Mouse (Mus musculus): ENCODE measurements around the gene Bloc1s3. TPM values are rescaled to one million over a fixed set of nuclear protein-coding genes. Genes with fewer than 3 reads are reported as not detected.

The Bloc1s3 gene
- total and polyA plus RNA-seq, 3 experiments = 6.1 to 7.5 TPM; not detected in 1

DNA sequence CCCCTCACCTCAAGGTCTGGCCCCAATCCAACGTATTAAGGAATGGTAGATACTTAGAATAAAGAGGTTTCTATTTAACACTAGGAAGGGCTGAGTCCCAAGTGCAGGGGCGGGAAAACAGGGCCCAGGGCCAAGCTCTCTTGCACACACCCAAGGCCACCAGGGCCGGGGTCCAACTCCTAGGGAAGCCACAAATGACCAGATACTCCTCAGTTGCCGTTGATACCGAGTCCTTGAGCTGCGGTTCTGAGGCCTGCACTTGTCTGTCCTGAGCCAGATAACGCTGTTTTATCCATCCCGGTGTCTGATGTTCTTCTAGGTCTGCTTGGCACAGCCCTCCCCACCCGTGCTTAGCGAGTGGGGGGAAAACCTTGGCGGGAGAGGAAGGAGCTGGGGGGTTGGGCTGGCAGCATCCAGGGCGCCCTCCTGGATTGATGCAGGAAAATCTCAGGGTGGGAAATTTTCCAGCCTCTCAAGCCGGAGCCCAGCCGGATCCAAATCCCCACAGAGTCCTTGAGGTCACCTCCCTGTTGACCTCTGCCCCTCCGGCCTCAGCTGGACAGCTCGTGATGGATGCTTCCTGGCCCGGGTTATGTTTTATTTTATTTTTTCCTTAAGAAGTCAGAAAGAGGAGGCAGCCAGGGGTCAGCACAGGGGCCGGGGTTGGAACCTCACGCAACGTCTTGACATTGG, 12.5 kb downstream of the Bloc1s3 start:
- H3K36me3 ChIP-seq (ENCODE audit: control insufficient read depth in 1 of 2, insufficient read depth in 2 of 2, low read length in 2 of 2) = no peaks in the 10 kb centered on the region
- no peak overlapping the region for H3K27ac ChIP-seq (ENCODE audit: control insufficient read depth, low read depth, low read length)
- peak overlapping the region; percentile 50 for H3K4me3 ChIP-seq (ENCODE audit: control insufficient read depth in 1 of 2, insufficient read depth in 1 of 2, low read depth in 2 of 2, low read length in 2 of 2)
- no peaks in the 10 kb centered on the region for H3K9me3 ChIP-seq (replicated peaks; ENCODE audit: insufficient read depth, low read length)
- no peaks in the 10 kb centered on the region for H3K27me3 ChIP-seq (ENCODE audit: control insufficient read depth in 1 of 2, insufficient read depth in 2 of 2, low read length in 2 of 2)
- no peaks in the 10 kb centered on the region for H3K79me2 ChIP-seq (ENCODE audit: control insufficient read depth, insufficient read depth, low read length, poor library complexity)
- DNase-seq (ENCODE audit: low read depth, low spot score) = peak; percentile 52
- no peak for TF ChIP-seq MAZ (IDR thresholded peaks at IDR 0.05; ENCODE audit: low read depth, low read length)
- no peak for TF ChIP-seq UBTF (IDR thresholded peaks at IDR 0.05; ENCODE audit: borderline replicate concordance, insufficient read depth, low read depth, low read length)
- TF ChIP-seq ZKSCAN1 (IDR thresholded peaks at IDR 0.05; ENCODE audit: low read depth, low read length) = no peak
- TF ChIP-seq CHD2 (IDR thresholded peaks at IDR 0.05; ENCODE audit: low read length) = no peak
- TF ChIP-seq TAL1 (IDR thresholded peaks at IDR 0.05; ENCODE audit: low read length) = peak; percentile 12; the same call in 1 of the 2 replicates
- peak; percentile 53; the same call in 1 of the 2 replicates for TF ChIP-seq TCF12 (IDR thresholded peaks at IDR 0.05; ENCODE audit: low read depth, low read length)
- TF ChIP-seq BHLHE40 (IDR thresholded peaks at IDR 0.05; ENCODE audit: borderline replicate concordance, low read depth, low read length) = no peak
- TF ChIP-seq EP300 (IDR thresholded peaks at IDR 0.05; ENCODE audit: low read depth in 1 of 2, low read length in 2 of 2) = peak; percentile 23 to 56; a peak in 2 of 4 replicates
- TF ChIP-seq GATA1 (IDR thresholded peaks at IDR 0.05; ENCODE audit: low read depth, low read length) = peak; percentile 28; the same call in 1 of the 2 replicates
- no peak for TF ChIP-seq SIN3A (IDR thresholded peaks at IDR 0.05; ENCODE audit: low read length)
- peaks cover 0 to 13% of the 10 kb centered on the region in 2 experiments; a peak in 3 of 4 replicates for H3K4me1 ChIP-seq (ENCODE audit: control insufficient read depth in 1 of 2, insufficient read depth in 2 of 2, low read length in 2 of 2)
- peak overlapping the region; percentile 34; the same call in 1 of the 2 replicates for H3K9ac ChIP-seq (ENCODE audit: control insufficient read depth, low read depth, low read length, poor library complexity, severe bottlenecking)

DNA sequence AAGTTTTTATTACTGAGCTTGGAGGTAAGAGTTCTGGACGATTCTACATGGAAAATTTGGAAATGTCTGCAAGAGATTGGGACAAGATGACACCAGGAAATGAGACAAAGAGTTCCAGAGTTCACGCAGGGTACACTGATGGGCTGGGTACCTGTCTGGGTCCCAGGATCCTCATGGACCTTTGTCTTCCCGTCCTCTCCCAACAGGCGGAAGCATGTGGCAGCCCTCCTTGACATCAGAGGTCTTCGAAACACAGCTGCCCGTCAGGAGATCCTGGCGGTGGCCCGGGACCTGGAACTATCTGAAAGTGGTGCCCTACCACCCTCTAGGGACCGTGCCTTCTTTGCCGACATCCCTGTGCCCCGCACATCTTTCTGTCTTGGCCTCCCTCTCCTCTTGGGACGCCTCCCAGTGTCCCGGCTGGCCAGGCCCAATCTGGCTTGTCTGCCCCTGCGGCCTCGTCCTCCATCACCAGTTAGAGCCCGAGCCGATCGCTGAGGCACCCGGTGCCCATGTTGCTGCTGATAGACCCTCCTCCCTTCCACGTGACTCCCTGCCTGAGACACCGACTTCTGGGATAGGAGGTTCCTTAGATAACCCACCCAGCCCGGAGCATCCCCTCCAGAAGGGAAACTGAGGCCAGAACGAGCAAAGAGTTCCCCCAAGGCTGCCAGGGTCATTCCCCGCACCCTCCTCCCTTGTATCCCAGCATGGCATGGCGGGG, 13.3 kb downstream of the Bloc1s3 start:
- no peaks in the 10 kb centered on the region for H3K36me3 ChIP-seq (ENCODE audit: control insufficient read depth in 1 of 2, insufficient read depth in 2 of 2, low read length in 2 of 2)
- H3K27ac ChIP-seq (ENCODE audit: control insufficient read depth, low read depth, low read length) = no peak overlapping the region
- H3K9ac ChIP-seq (ENCODE audit: control insufficient read depth, low read depth, low read length, poor library complexity, severe bottlenecking) = peak overlapping the region; percentile 50
- H3K9me3 ChIP-seq (replicated peaks; ENCODE audit: insufficient read depth, low read length) = no peaks in the 10 kb centered on the region
- TF ChIP-seq CHD2 (IDR thresholded peaks at IDR 0.05; ENCODE audit: low read length) = no peak
- TF ChIP-seq USF2 (IDR thresholded peaks at IDR 0.05; ENCODE audit: borderline replicate concordance in 1 of 2, insufficient read depth in 1 of 2, low read depth in 1 of 2, low read length in 2 of 2) = 0 out of 4 replicates have a peak, but pooled peaks of 1 of the 2 experiments have one; percentile 26
- 0 out of 2 replicates have a peak, but pooled peaks have one; percentile 33 for TF ChIP-seq MAZ (IDR thresholded peaks at IDR 0.05; ENCODE audit: low read depth, low read length)
- peak; percentile 56 for TF ChIP-seq MXI1 (IDR thresholded peaks at IDR 0.05; ENCODE audit: low read depth, low read length)
- TF ChIP-seq HCFC1 (IDR thresholded peaks at IDR 0.05; ENCODE audit: low read depth, low read length) = 0 out of 2 replicates have a peak, but pooled peaks have one; percentile 21
- TF ChIP-seq POLR2A (IDR thresholded peaks at IDR 0.05; ENCODE audit: control insufficient read depth in 1 of 2, insufficient read depth in 1 of 2, low read depth in 1 of 2, low read length in 2 of 2, poor library complexity in 1 of 2) = no peak
- peak; percentile 82 for TF ChIP-seq USF1 (IDR thresholded peaks at IDR 0.05; ENCODE audit: low read depth, low read length)
- TF ChIP-seq SIN3A (IDR thresholded peaks at IDR 0.05; ENCODE audit: low read length) = peak; percentile 39; the same call in 1 of the 2 replicates
- peak; percentile 61; the same call in 1 of the 2 replicates for TF ChIP-seq MAX (IDR thresholded peaks at IDR 0.05; ENCODE audit: low read length)
- no peak for TF ChIP-seq POLR2AphosphoS2 (IDR thresholded peaks at IDR 0.05; ENCODE audit: low read length)
- no peaks in the 10 kb centered on the region for H3K27me3 ChIP-seq (ENCODE audit: control insufficient read depth in 1 of 2, insufficient read depth in 2 of 2, low read length in 2 of 2)
- peak; percentile 45 for DNase-seq (ENCODE audit: low read depth, low spot score)
- H3K4me1 ChIP-seq (ENCODE audit: control insufficient read depth in 1 of 2, insufficient read depth in 2 of 2, low read length in 2 of 2) = peaks cover 0 to 13% of the 10 kb centered on the region in 2 experiments; a peak in 3 of 4 replicates
- H3K4me3 ChIP-seq (ENCODE audit: control insufficient read depth in 1 of 2, insufficient read depth in 1 of 2, low read depth in 2 of 2, low read length in 2 of 2) = peak overlapping the region; percentile 50
- H3K79me2 ChIP-seq (ENCODE audit: control insufficient read depth, insufficient read depth, low read length, poor library complexity) = no peaks in the 10 kb centered on the region
